Mouse (Mus musculus) urinary bladder, postnatal 36 days (tissue): ENCODE measurements around the gene Usp22.
A peak's percentile ranks its signal among the peaks of the same experiment; 100 is the strongest.

ENCODE experiments used
- DNase-seq, 2 experiments: peaks; one replicate each; pipeline ENCODE4 v3.0.0; 2022; ENCODE audit warnings: low spot score in 2 of 2, mixed read lengths in 1 of 2

Gene Usp22

GRCm38 (mm10) chr11:61104241-61104901, 70.5 kb downstream of the Usp22 start:
- peak; percentile 72 to 86 for DNase-seq

- no peak for DNase-seq
Observed at GRCm38 (mm10) chr11:61102397-61103339, 72.2 kb downstream of the Usp22 start.
